Mouse (Mus musculus): ENCODE measurements around the gene Mast4.

Mast4 gene

GRCm38 (mm10) chr13:102698751-102699323 is 635.5 kb downstream of the Mast4 start:
- in situ Hi-C loops (cut with MseI, MboI): no loop called here

DNA sequence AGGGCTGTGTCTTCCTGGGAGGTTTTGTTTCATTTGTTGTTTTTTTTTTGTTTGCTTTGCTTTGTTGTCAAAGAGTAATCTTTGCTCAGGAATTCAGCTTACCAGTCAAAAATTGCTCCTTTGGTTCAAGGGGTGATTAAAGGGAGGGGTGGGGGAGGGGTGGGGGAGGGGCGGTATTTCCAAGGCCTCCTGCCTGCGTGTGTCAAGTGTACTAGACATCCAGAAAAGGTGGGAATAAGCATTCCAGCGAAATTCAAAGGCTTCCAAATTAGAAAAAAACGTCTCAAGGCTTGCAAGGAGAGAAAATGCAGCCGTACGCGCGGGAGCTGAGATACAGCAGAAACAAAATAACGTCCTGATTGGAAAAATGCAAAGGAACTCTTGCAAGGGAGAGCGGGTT is 636.0 kb downstream of the Mast4 start:
- in situ Hi-C loops (cut with MseI, MboI): no loop called here

GRCm38 (mm10) chr13:102695121-102695905 is 639.0 kb downstream of the Mast4 start:
- in situ Hi-C loops (cut with MseI, MboI): no loop called here

DNA sequence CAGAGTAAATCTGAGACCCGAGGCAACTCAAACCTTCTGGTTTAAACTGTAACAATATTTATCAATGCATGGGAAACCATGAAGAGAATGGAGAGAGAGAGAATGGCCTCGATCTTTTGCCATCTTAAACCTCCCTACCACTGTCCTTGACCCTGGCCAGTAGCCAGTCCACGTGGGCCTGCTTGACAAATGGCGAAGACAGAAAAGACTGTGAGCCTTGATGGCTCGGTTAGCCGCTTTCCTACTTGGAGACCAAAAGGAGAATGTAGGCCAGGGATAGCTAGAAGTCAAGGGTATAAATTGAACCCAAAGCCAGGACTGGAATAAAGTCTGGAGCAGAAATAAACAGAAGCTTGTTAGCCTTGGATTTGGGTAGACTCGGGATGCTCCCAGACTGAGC is 640.1 kb downstream of the Mast4 start:
- in situ Hi-C loops (cut with MseI, MboI): no loop called here

GRCm38 (mm10) chr13:102693341-102693801 is 640.9 kb downstream of the Mast4 start, which contains the start of gene Cd180:
Cd180 (plus strand) TSS chr13:102693558.
- in situ Hi-C loops (cut with MseI, MboI): no loop called here

- in situ Hi-C loops (cut with MseI, MboI): no loop called here
Measured at GRCm38 (mm10) chr13:102691408-102692150, 642.7 kb downstream of the Mast4 start.

GRCm38 (mm10) chr13:102690184-102690583 is 644.1 kb downstream of the Mast4 start:
- in situ Hi-C loops (cut with MseI, MboI): no loop called here

DNA sequence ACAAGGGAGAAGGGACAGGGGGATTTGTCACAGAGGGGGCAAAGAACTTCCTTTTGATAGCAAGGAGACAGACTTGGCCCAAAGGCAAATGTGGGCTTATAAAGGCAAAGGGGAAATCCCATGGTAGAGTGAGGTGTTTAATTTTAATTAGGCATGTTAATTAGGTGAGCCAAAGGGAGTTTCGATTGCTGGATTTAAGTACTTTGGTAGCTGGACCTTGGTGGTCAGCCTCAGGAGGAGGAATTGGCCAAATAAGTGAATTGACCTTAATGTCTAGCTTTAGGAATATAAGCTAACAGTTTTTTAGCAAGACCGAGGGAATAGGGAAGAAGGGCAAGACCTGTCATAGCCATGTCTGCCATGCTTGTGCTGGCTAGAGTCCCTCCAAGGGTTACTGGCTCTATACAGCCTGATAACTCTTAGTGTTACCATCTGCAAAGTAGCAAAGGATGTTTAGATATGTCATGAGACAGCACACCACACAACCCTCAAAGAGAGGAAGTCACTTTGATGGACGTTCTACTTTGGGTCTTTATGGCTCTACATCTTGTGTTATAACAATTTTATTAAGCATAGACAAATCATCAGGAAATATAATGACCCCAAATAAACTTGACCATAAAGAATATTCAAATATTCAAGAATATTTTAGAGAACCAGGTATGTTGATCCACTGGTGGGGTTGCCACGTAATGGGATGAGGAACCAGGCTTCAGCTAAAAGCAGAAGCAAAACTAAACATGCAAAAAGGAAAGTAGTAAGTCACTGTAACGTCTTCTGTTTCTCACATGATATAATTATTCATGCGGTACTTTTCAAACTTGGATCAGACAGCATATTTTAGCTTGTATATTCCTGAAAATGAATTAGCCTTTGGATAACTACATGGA is 644.9 kb downstream of the Mast4 start:
- in situ Hi-C loops (cut with MseI, MboI): no loop called here

- in situ Hi-C loops (cut with MseI, MboI): no loop called here
Measured at GRCm38 (mm10) chr13:102688121-102688520, 646.2 kb downstream of the Mast4 start.

DNA sequence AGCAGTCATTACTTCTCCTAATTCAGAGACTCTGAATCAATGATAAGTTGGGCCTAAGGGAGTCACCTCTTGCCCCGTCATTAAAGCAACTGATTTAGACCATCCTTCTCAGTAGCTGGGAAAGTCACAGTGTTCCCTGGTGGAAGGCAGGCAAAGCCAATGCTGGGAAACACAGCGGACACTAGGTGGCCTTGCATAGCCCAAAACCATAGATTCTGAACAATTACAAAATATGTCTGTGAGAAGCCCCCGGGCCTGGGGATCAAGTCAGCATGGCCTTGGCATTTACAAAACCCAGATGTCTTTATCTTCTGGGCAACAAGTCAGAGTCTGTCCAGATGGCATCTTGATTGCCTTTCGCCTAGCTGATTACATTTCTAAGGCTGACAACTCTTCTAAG is 649.4 kb downstream of the Mast4 start:
- in situ Hi-C loops (cut with MseI, MboI): no loop called here
